Mouse (Mus musculus) retina, postnatal 7 days (tissue): ENCODE measurements around the gene C2cd3.

Experiments
- DNase-seq: peaks from one replicate; pipeline ENCODE4 v3.0.0-alpha.2; 2012; ENCODE audit warnings: low read depth, low spot score

C2cd3 gene

DNA sequence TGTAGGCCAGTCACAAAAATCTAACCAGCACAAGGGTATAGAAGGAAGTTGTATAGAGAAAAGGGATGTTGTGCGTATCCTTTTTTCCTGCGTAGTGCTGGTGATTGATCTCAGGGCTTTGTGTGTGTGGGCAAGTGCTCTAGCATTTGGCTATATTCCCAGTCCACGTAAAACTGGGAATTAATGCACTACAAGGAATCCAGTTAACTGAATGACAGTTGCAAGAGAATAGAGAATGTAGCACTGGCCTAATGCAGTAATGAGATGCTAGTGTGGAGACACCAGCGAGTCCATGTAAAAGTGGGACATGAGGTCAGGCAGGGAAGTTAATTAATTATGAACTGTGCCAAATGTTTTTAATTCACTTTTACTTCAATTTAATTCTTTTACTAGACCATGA is 30.7 kb downstream of the C2cd3 start:
- no peak for DNase-seq

DNA sequence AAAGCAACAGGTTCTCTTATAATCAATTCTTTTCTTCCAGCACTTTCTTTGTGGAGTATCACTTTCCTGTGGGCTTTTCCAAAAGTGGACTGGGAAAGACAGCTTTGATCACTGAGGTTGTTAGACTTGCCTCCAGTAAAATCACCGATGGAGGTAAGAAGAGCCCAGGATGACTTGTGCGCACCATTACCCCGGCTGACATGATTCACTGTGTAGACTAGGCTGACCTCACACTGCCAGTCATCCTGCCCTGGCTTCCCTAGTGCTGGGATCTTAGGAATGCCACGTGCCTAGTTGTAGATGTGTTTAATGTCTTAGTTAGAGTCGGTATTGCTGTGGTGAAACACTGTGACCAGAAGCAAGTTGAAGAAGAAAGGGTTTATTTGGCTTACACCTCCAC is 35.6 kb downstream of the C2cd3 start:
- DNase-seq = no peak

DNA sequence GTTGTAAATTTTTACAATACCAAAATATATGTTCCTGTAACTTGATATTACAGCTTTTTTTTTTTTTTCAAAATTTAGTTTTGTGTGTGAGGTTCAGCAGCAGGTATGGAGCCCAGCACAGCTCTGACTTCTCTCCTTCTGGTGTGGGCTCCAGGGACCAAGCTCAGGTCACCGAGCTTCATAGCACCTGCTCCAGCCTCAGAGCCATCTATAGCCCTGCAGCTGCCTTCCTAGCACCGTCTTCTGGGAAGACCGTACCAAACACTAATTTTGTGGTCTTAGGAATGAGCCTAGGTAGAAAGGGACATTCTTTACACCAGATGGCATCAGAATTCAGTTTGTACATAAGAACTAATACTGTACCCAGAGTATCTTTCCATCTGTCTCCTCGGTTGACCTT is 36.7 kb downstream of the C2cd3 start:
- DNase-seq = no peak

DNA sequence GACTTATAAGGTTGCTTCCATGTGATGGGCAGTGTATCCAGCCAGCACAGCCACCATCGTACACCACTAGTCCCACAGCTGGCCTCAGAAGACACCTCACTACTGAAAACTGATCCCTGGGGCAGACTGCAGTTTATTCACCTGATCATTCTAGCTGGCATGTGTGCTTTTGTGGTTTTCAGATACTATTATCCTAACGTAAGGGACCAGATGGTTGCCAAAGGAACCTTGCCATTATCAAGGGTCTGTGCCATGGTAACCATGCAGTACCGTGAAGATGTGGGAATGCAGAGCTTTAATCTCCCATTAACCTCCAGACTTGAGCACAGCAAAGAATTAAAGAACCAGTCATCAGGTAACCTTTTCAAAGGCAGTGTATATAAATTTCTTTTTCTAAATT is 53.8 kb downstream of the C2cd3 start:
- DNase-seq = no peak

DNA sequence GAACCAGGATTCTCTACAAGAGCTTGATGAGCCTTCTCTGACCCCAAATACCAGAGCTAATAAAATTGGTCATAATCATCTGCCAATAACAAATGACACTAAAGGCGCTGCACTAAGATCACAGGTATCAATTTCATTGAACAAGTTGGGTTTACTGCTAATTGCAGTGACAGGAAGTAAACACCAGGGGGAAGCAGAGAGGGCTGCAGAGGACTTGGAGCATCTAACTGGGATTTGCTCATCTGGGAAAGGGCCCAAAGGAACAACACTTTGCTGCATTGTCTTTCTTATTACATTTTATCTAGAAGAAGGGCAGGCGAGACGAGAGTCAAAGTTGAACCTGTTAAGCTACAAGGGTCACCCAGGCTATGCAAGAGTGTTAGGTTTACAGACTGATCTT is 57.1 kb downstream of the C2cd3 start:
- DNase-seq = peak; percentile 23

GRCm38 (mm10) chr7:100429911-100430310 is 57.9 kb downstream of the C2cd3 start:
- DNase-seq = no peak

DNA sequence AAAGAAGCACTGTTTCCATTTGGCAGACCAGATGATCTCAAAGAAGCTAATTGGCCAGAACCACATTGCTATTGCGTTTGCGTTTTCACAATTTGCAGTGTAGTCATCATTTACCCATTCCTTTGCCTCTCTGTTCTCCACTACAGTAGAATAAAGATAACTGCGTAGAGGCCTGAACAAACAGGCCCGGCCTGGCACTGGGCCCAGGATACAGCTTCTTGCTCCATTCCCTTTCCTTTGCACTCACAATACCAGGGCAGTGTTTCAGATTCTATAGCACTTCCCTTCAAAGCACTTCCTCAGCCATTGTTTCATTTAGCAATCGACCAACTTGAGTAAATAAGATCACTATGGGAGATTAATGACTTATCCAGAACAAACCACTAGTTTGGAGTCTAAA is 59.1 kb downstream of the C2cd3 start:
- DNase-seq = no peak

- DNase-seq = no peak
Observed at GRCm38 (mm10) chr7:100433295-100433694, 61.3 kb downstream of the C2cd3 start.

GRCm38 (mm10) chr7:100443728-100444127 is 71.7 kb downstream of the C2cd3 start:
- no peak for DNase-seq

DNA sequence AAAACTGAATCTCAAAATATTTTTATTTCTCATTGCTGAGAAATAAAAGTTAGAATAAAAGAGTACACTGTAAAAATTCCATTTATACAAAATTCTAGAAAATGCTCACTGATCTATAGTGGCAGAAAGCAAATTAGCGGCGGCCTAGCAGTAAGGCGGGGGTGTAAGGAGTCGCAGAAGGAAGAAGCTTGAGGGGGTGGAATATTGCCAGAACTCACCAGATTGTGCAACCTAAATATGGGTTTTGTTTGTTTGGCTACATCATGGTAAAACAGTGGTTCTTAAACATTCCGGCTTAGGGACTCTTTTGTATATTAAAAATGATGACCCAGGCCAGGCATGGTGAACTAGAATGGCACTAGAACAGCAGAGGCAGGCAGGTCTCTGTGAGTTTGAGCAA is 74.2 kb downstream of the C2cd3 start:
- no peak for DNase-seq

DNA sequence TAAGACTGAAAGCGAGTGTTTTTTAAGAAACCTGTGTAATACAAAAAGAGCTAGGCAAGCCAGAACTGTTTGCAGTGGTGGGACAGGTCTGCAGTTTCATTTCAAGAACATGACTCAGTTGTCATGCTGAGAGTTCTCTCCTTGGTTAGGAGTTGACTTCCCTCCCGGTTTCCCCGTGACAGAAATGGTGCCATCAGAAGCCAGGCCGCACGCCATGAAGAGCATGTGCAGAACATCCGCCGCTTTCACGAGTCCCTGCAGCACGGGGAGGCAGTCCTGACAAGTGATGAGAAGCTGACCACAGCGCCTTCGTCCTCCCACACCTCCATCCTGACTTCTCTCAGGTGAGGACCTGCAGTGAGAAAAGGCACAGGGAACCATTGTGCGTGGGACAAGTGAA is 76.5 kb downstream of the C2cd3 start:
- no peak for DNase-seq

DNA sequence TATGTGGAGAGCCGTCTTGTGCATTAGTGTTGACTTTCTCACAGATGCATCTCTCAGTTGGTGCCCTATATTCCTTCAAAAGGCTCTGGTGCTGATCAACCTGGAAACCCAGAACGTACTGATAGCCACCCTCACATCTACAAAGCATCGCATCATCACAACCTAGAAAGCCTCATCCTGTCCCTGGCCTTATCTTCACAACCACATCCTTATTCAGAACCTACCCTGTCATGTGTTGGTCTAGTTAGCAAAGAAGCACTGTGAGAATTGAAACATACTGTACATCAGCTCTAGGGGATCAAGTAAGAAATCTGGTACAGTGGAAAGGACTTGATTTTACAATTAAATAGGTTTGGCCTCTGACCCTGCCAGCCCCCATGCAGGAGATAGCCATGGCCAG is 77.0 kb downstream of the C2cd3 start:
- DNase-seq = no peak

- no peak for DNase-seq
Observed at GRCm38 (mm10) chr7:100458153-100458552, 86.1 kb downstream of the C2cd3 start.

GRCm38 (mm10) chr7:100459862-100460261 is 87.8 kb downstream of the C2cd3 start:
- DNase-seq = no peak

DNA sequence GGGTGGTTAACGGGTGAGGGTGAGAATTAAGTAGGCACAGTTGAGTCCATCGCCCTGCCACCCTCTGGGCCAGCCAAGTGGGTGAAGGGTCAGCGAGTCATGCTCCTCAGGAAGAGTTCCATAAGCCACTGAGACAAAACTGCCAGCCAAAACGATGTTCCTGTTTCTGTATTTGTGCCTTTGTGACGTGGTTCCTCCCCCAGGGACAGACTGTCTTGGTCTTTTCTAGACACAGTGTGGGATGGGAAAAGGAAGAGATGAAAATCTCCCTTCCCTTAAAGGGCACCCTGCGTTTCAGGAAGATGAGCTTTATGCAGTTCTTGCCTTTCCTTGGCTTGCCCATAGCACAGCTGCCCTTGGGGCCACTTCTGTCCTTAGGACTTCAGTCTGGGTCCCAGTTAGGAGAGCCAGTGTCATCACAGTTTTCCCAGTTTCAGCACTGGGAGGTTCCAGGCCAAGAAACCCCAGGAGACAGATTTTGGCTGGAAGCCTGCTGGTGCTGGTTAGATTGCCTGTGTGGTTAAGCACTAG is 89.7 kb downstream of the C2cd3 start:
- DNase-seq = no peak

DNA sequence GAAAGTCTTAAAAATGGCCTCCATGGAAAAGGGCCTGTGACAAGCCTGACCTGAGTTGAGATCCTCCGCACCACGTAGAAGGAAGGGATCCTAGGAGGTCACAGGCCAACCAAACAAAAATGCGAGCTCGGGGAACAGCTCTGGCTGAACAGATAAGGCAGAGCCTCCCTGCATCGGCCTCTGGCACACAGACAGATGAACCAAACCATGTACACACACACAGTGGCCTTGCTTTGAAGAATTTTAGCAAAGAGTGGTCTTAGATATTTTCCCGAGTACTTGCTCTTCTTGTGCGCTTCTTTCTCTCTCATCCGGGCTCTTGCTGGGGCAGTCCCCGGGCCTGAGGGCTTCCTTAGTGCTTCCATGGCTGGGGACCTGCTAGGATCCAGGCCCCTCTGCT is 91.2 kb downstream of the C2cd3 start:
- DNase-seq = no peak

- no peak for DNase-seq
Observed at GRCm38 (mm10) chr7:100463757-100464156, 91.7 kb downstream of the C2cd3 start.

DNA sequence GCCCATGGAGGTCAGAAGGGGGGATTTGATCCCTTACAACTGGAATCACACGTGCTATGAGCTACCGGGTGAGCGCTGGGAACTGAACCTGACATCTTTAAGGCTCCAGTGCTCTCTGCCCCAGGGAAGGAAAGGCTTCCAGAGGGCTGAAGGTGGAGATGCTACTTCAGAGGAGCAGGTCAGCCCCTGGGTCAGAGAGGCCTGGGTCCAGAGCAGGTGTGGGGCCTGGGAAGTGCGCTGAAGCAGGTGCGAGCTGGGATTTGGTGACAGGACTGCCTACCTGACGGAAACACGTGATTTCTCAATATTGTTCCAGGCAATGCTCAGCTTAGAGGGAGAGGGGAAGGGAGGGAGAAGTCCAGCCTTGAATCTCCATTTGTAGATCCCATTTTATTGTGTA is 92.2 kb downstream of the C2cd3 start:
- no peak for DNase-seq

GRCm38 (mm10) chr7:100465248-100465647 is 93.2 kb downstream of the C2cd3 start:
- no peak for DNase-seq

DNA sequence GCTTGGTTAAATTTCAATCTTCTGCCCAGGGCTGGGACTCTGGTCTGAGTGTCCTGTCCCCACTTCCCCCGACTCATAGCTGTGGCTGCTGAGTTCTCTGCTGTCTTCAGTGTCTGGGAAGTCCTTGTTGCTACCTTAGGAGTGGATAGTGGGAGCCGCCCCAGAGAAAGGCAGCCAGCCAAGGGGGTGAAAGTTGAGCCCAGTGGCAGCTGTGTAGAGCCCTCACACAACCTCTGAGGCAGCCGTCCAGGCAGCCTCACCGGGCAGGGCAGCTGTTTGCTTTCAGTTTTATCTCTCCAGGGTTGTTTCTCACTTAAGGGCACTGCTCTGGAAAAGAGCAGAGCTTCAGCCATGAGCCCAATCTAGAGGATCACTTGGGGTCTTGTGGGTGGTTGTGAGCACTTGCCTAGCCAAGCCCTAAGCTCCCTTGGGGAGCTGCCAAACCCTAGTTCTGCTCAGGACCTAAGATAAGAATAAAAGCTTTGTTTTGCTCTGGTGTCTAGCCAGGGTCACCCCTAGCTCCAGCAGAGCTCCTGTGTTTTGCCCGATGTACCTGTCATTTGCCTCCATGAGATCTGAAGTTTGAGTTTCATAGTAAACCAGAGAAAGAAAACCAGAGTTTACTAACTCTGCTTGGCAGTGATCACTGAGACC is 93.8 kb downstream of the C2cd3 start:
- DNase-seq = no peak

GRCm38 (mm10) chr7:100466781-100467510 is 94.9 kb downstream of the C2cd3 start:
- DNase-seq = no peak

DNA sequence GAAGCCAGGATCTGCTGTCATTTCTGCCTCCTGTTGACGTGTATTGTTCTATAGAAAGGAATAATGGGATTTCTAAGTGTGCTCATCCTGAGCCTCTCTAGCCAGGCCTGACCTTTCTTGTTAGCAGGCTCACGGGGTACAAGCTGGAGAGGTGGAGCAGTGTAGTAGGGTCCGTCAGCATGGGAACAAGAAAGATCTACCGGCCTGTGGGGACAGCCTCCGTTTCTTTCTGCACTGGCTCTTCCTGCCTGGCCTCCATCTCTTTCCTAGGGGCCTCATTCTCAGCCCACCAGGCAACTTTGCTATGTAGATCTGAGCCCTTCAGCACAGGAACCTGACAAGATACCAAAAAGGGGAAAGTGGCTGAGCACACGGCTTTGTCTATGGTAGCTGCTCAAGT is 96.7 kb downstream of the C2cd3 start:
- no peak for DNase-seq

- no peak for DNase-seq
Observed at GRCm38 (mm10) chr7:100469502-100469901, 97.5 kb downstream of the C2cd3 start.
